Mouse (Mus musculus) adrenal gland, adult (tissue): ENCODE results near the gene Opn1mw.
A peak's percentile ranks its signal among the peaks of the same experiment; 100 is the strongest.
"Not testable (repeated sequence)": the region's sequence is repeated elsewhere in the genome, so short reads cannot be mapped to it uniquely, and the experiment has no call there.

ENCODE experiments used
- DNase-seq, 2 experiments: peaks; one replicate each; pipeline ENCODE4 v3.0.0; 2022 to 2023; ENCODE audit warnings: low spot score in 1 of 2; ENCODE audit not compliant: inconsistent age in 2 of 2

The Opn1mw gene

DNA sequence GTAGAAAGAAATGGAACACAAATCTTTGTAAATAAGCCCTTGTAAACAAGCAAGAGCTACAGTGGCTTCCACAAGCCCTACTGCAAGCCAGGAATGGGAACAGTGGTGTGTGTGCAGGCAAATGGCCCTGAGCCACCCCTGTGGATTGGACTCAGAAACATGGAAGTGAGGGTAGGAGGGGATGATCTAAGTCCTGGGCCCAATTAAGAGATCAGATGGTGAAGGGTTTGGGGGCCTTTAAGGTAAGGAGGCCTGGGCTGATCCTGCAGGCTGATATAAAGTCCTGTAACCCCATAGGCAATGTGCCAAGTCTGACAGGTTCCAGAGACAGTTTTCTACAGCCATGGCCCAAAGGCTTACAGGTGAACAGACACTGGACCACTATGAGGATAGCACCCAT is at the start of gene Opn1mw:
Opn1mw (plus strand) TSS at position 301 of the 400 bp plus-strand sequence.
- no peak for DNase-seq

- peak; percentile 25 to 63 for DNase-seq
Observed at GRCm38 (mm10) chrX:74084276-74084837, 42.9 kb upstream of the Opn1mw start.

DNA sequence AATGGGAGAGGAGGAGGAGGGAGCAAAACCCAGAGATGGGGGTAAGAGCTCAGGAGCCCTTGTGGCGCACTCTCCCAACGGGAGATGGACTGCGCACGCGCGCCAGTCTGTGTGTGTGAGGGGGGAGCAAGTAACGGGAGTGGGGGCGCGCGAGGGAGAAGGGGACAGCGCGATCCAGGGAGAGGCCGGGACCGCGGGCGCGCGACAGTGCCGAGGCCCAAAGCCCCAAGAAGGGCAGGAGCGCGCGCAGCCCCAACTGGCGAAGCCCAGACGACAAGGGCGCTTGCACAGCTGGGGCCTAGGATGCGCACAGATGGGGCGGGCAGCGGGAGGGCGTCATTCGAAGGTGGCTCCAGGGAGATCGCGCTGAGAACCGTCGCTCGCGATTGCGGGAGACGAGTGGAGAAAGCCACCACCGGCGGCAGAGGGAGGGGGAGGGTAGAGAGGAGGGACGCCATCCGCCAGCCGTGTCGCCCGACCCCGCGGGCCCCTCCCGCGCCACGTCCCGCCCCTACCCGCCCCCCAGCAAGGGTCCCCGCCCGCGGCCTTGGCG is 42.2 kb upstream of the Opn1mw start:
- DNase-seq: peak; percentile 87 to 93

- peak; percentile 98 for DNase-seq
Observed at GRCm38 (mm10) chrX:74085601-74086038, 41.6 kb upstream of the Opn1mw start.

DNA sequence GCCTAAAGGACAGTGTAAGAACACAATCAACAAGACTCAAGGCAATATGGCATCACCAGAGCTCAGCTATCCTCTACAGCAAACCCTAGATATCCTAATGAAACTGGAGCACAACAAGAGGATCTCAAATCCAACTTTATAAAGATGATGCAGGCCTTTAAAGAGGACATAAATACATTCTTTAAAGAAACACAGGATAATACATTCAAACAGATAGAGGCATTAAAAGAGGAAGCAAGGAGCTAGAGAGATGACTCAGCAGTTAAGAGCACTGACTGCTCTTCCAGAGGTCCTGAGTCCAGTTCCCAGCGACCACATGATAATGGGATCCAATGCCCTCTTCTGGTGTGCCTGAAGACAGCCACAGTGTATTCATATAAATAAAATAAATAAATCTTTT is 32.1 kb upstream of the Opn1mw start:
- no peak for DNase-seq

- no peak for DNase-seq
Observed at GRCm38 (mm10) chrX:74103457-74104188, 23.6 kb upstream of the Opn1mw start.

- DNase-seq: peak in 1 of 2 experiments; percentile 41
Observed at GRCm38 (mm10) chrX:74105916-74106315, 21.3 kb upstream of the Opn1mw start.

GRCm38 (mm10) chrX:74108747-74109146 is 18.5 kb upstream of the Opn1mw start:
- no peak for DNase-seq

GRCm38 (mm10) chrX:74114036-74114435 is 13.2 kb upstream of the Opn1mw start:
- DNase-seq: no peak

- DNase-seq: peak; percentile 67 to 87
Observed at GRCm38 (mm10) chrX:74115511-74115910, 11.8 kb upstream of the Opn1mw start.

DNA sequence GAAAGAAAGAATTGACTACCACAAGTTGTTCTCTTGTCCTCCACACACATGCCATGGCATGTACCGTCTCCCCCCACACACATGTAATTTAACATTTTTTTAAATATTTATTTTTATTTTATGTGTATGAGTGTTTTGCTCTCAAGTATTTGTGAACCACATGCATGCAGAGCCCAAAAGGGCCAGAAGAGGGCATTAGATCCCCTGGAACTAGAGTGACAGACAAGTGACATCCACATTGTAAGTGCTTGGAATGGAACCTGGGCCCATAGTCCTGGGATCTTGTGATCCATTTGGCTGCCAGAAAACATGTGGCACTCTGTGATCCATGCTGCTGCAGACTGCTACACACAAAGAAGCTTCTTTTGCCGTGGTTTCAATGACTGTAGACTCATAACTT is 2.3 kb upstream of the Opn1mw start:
- DNase-seq: no peak

- DNase-seq: not testable (repeated sequence)
Observed at GRCm38 (mm10) chrX:74135263-74135662, 8.0 kb downstream of the Opn1mw start, which contains the start of gene Mecp2. TSS of gene Mecp2 (minus strand) at chrX:74135363.

DNA sequence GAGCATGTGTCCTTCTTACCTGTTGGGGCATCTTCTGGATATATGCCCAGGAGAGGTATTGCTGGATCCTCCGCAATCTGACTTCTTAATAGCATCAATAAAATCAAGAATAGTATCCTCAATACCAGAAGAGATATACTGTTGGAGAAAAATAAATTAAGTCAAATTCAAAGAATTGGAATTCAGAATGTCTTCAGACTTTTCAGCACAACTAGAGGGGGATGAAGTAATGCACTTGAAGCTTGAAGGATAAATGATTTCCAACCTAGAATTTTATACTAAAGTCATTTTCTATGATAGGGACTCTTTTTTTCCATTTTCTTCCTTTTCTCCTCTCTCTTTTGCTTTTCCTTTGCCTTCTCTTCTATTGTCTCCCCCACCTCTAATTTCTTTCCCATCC is 40.5 kb downstream of the Opn1mw start, which contains the start of gene Tex28:
Tex28 (minus strand) TSS at position 101 of the 400 bp plus-strand sequence.
- no peak for DNase-seq

DNA sequence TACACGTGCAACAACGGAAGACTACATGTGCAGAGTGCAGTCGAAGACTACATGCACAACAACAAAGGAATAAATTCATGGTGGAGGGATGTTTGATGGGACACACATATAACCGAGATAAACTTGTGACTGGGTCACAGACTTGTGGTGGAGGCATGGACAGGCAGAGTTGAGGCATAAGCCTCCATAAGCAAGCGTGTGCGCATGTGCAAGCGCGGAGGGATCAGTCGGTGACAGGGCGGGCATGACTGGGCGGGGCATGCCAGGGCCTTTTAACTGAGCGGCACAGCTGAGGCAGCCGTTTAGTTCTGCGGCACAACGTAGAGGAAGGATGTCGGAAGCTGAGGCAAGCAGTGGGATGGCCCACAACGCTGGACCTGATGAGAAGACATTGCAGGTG is 49.7 kb downstream of the Opn1mw start, which contains the start of gene Tktl1:
Tktl1 (plus strand) TSS at position 301 of the 400 bp plus-strand sequence.
- no peak for DNase-seq
